Mouse (Mus musculus) lung, postnatal 0 days (tissue): ENCODE measurements around the gene Tmem151a.

Source experiments
- CTCF ChIP-seq: IDR thresholded peaks from 2 replicates; pipeline ENCODE4 v1.5.1; 2016; ENCODE audit warnings: antibody characterized with exemption, mild to moderate bottlenecking
- EP300 ChIP-seq: IDR thresholded peaks from 2 replicates; pipeline ENCODE4 v1.6.1; 2016; ENCODE audit warnings: antibody characterized with exemption, mild to moderate bottlenecking, control low read depth

DNA sequence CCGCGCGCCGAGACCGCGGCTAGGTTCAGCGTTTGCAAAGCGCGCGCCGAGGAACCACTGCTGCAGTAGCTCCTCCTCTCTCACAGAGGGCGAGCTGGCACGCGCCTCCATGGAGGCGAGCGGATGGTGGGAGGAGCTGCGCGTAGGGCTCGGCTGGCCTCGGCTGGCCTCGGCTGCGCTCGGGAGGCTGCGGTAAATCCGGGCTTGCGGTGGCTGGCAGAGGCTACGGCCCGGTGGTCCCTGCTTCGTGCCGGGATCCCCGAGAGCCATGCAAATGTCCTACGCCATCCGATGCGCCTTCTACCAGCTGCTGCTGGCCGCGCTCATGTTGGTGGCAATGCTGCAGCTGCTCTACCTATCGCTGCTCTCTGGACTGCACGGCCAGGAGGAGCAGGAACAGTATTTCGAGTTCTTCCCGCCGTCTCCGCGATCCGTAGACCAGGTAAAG, 46.6 kb downstream of the Tmem151a start, which contains the start of the genes B4gat1 and AC124502.3:
- peak; percentile 67 for TF ChIP-seq CTCF
- TF ChIP-seq EP300, result no peak
